Comparison of ENCODE assay signal across 17 mouse cellular contexts in genomic region chr13:10451057-10451456, GRCm38 (mm10).
DNase-seq lines count a peak whose midpoint lies in the region; ATAC-seq and TF ChIP-seq lines count a peak whose summit lies in the region.
"Had no signal": no experiment of that assay in that cellular context is flagged by ENCODE, and none has a peak within 500 bp of the region (broad histone marks: within the 10 kb centered on the region; RNA-seq: fewer than 3 reads in every experiment).

No protein-coding gene starts in this region.

- no peak for TF ChIP-seq CTCF in kidney, adult 2 months (conservative IDR thresholded peaks at IDR 0.05; ENCODE audit: insufficient read depth, insufficient read length, low read depth, low read length)
- peak; percentile 43 for TF ChIP-seq CTCF in lung, embryonic 14.5 days (IDR thresholded peaks at IDR 0.05; ENCODE audit: low read depth)

- H3K4me1 ChIP-seq in kidney, adult 2 months (ENCODE audit: control insufficient read depth, insufficient read depth, low read length) = no peaks in the 10 kb centered on the region
- H3K4me1 ChIP-seq in lung, embryonic 14.5 days (ENCODE audit: insufficient read depth) = no peaks in the 10 kb centered on the region
- H3K4me1 ChIP-seq: embryonic facial prominence, embryonic 13.5 days; intestine, embryonic 15.5 days; liver, embryonic 15.5 days; midbrain, embryonic 13.5 days; neural tube, embryonic 12.5 days had no signal

- no peak overlapping the region for H3K27ac ChIP-seq in kidney, adult 2 months (ENCODE audit: insufficient read depth, low read depth, low read length)
- no peak overlapping the region for H3K27ac ChIP-seq in lung, embryonic 14.5 days (ENCODE audit: low read depth)
- H3K27ac ChIP-seq: embryonic facial prominence, embryonic 13.5 days; intestine, embryonic 15.5 days; liver, embryonic 15.5 days; midbrain, embryonic 13.5 days; neural tube, embryonic 12.5 days had no signal

- H3K36me3 ChIP-seq in kidney, adult 2 months (ENCODE audit: control insufficient read depth, insufficient read depth, low read length) = no peaks in the 10 kb centered on the region
- H3K36me3 ChIP-seq in lung, embryonic 14.5 days (ENCODE audit: insufficient read depth) = no peaks in the 10 kb centered on the region
- H3K36me3 ChIP-seq: embryonic facial prominence, embryonic 13.5 days; intestine, embryonic 15.5 days; liver, embryonic 15.5 days; midbrain, embryonic 13.5 days; neural tube, embryonic 12.5 days had no signal

- no peak overlapping the region for H3K4me2 ChIP-seq in lung, embryonic 14.5 days
- H3K4me2 ChIP-seq: embryonic facial prominence, embryonic 13.5 days; intestine, embryonic 15.5 days; liver, embryonic 15.5 days; midbrain, embryonic 13.5 days; neural tube, embryonic 12.5 days had no signal

- WGBS in kidney, adult 2 months = 13% methylated on average over 3 of the region's 3 CpGs
- 22% methylated on average over 3 of the region's 3 CpGs for WGBS in lung, embryonic 14.5 days

- no peaks in the 10 kb centered on the region for H3K9me3 ChIP-seq in lung, embryonic 14.5 days (ENCODE audit: low read depth, low read length)
- H3K9me3 ChIP-seq: embryonic facial prominence, embryonic 13.5 days; intestine, embryonic 15.5 days; liver, embryonic 15.5 days; midbrain, embryonic 13.5 days; neural tube, embryonic 12.5 days had no signal

- peak; percentile 44 for DNase-seq in kidney, adult 2 months
- no peak for DNase-seq in kidney, adult 11 months
- peak; percentile 42 for DNase-seq in lung, embryonic 14.5 days
- DNase-seq in lung, adult 18-20 months = no peak
- peak; percentile 21 for DNase-seq in ZHBTc4 (ENCODE audit: low read depth, low spot score)
- DNase-seq in right cerebral cortex, postnatal 25 days = no peak
- no peak for DNase-seq in spleen, postnatal 14 days (ENCODE audit: low spot score in 2 of 2)
- DNase-seq: cerebellum, adult 8-10 months; gastrocnemius, postnatal 36 days; thymus, postnatal 25 days had no signal

- no peak for TF ChIP-seq POLR2A in kidney, adult 2 months (IDR thresholded peaks at IDR 0.05; ENCODE audit: low read depth, low read length)

- no peak for ATAC-seq in lung, embryonic 14.5 days (ENCODE audit: insufficient read depth)
- 0 out of 2 replicates have a peak, but pooled peaks have one; percentile 34 for ATAC-seq in megakaryocyte progenitor cell, adult 5-6 weeks (replicated peaks; ENCODE audit: poor library complexity)
- ATAC-seq: forebrain, embryonic 14.5 days; intestine, embryonic 15.5 days; midbrain, embryonic 13.5 days had no signal

- H3K4me3 ChIP-seq in kidney, adult 2 months (ENCODE audit: insufficient read depth, low read depth, low read length) = no peak overlapping the region
- no peak overlapping the region for H3K4me3 ChIP-seq in lung, embryonic 14.5 days (ENCODE audit: low read depth, low read length)
- H3K4me3 ChIP-seq: embryonic facial prominence, embryonic 13.5 days; intestine, embryonic 15.5 days; liver, embryonic 15.5 days; midbrain, embryonic 13.5 days; neural tube, embryonic 12.5 days had no signal

- H3K27me3 ChIP-seq in kidney, adult 2 months (replicated peaks; ENCODE audit: control insufficient read depth, insufficient read depth, low read length) = no peaks in the 10 kb centered on the region
- H3K27me3 ChIP-seq in lung, embryonic 14.5 days (ENCODE audit: insufficient read depth, low read length) = no peaks in the 10 kb centered on the region
- H3K27me3 ChIP-seq: embryonic facial prominence, embryonic 13.5 days; intestine, embryonic 15.5 days; liver, embryonic 15.5 days; midbrain, embryonic 13.5 days; neural tube, embryonic 12.5 days had no signal

- H3K9ac ChIP-seq in lung, embryonic 14.5 days = no peak overlapping the region
- H3K9ac ChIP-seq: embryonic facial prominence, embryonic 13.5 days; intestine, embryonic 15.5 days; liver, embryonic 15.5 days; midbrain, embryonic 13.5 days; neural tube, embryonic 12.5 days had no signal

Comparison
In these comparisons a context has a peak if more than half of its experiments do, and no peak if none do; other contexts are left out.
1. DNase-seq: peak in kidney, adult 2 months (single experiment), lung, embryonic 14.5 days (single experiment) and ZHBTc4 (single experiment); none in kidney, adult 11 months (single experiment), lung, adult 18-20 months (0 of 2), right cerebral cortex, postnatal 25 days (single experiment) and spleen, postnatal 14 days (0 of 2).